Mouse (Mus musculus): ENCODE results near the gene Ccser2. TPM values are rescaled to one million over a fixed set of nuclear protein-coding genes. Genes with fewer than 3 reads are reported as not detected.

The Ccser2 gene
- polyA plus RNA-seq, 1 experiment from 2014 or later = 51.2 TPM

DNA sequence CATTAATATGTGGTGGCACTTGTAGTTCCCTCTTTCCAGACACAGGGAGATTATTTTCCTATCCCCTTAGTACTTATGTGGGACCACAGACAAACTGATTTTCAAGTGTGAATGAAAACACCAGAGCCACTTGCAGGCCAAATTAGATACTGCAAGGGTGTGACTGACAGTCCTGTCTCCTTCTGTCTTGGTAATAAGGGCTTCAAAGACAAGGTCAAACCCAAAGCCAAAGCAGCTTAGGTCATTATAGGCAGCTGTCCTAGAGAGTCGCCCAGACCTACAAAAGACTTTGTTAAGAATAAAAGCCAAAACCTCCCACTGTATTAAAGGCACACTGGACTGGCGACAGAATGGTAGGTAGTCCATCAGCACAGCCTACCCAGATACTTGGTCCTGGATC lies 30.6 kb downstream of the Ccser2 start:
- peaks cover 20% of the 10 kb centered on the region for H3K4me1 ChIP-seq
- H3K9ac ChIP-seq = peak overlapping the region; percentile 14; the same call in 1 of the 2 replicates
- WGBS = 72% methylated on average over 2 of the region's 2 CpGs
- no peaks in the 10 kb centered on the region for H3K9me3 ChIP-seq
- H3K4me2 ChIP-seq = no peak overlapping the region
- H3K27ac ChIP-seq (replicated peaks) = no peak overlapping the region
- H3K27me3 ChIP-seq (replicated peaks) = no peaks in the 10 kb centered on the region
- peaks cover 29% of the 10 kb centered on the region for H3K36me3 ChIP-seq
- H3K4me3 ChIP-seq = no peak overlapping the region
- no peak for ATAC-seq (ENCODE audit: extremely low read depth, insufficient number of reproducible peaks, low FRiP score, low TSS enrichment)

DNA sequence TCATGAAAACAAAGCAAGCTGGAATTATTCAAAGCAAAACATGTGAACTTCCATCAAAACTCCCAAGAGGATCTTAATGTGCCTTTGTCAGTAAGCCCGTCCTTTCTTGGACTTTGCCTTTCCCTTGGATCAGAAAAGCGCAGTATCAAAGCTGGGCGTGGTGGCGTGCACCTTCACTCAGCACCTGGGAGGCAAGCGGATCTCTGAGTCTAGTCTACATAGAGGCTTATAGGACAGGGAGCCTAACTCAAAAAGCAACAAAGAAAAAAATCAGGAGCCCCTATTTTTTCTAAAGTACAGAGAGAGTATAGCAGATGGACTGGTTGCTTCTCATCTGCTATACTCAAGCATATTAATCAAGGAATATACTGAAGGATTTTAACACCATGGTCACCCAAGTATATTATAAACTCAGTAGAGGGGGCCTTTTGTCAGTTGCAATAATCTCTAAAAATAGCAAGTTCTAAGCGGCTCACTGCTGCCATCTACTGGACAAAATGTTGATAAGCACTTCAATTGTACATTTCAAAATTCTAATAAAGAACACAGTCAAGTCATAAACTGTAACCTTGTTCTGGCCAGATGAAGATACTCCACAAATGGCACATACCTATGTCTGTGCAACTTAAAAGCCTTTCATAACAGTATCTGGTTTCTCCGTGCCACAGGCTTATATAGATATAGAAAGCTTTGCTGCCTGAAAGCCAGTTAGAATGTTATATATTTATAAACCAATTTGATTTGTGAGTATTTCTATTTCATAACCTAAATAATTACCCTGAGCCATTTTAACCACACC lies 31.3 kb downstream of the Ccser2 start:
- no peak for ATAC-seq (ENCODE audit: extremely low read depth, insufficient number of reproducible peaks, low FRiP score, low TSS enrichment)
- no peak overlapping the region for H3K4me2 ChIP-seq
- peak overlapping the region; percentile 54; the same call in 1 of the 2 replicates for H3K9ac ChIP-seq
- H3K4me1 ChIP-seq = peaks cover 22% of the 10 kb centered on the region
- H3K4me3 ChIP-seq = no peak overlapping the region
- H3K27ac ChIP-seq (replicated peaks) = peak overlapping the region; percentile 58; the same call in 1 of the 2 replicates
- no peaks in the 10 kb centered on the region for H3K9me3 ChIP-seq
- whole genome bisulfite sequencing = 62% methylated on average over 7 of the region's 7 CpGs
- H3K27me3 ChIP-seq (replicated peaks) = no peaks in the 10 kb centered on the region
- peaks cover 29% of the 10 kb centered on the region for H3K36me3 ChIP-seq

DNA sequence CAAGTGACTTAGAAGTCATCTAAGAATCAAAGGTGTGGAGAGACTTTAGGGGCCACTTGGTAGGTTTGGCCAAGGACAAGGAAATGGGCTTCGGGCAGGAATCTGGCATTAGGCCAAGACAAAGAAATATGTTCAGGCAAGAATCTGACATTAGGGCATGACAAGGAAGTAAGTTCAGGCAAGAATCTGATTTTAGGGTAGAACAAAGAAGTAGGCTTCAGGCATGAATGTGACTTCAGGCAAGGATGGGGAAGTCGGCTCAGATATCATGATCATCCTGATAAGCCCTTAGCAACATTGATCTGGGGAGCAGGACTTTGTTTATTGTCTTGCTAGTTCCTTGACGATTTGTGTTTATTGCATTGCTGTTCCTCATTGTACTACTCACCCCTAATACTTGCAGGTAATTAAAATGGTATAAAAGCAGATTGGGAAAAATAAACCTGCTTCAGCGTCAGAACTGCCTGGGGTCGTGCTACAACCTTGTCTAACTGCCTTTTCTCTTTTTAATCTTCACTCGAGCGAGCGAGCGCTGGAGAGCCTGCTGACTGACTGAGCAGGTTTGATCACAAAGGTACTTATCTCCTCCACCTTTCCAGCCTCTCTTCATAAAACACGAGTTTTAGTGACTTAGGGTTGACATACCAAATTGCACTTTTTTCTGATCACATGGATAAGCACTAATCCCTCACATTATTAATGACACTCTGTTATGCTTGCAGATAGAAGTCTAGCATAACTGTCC lies 35.8 kb downstream of the Ccser2 start:
- no peak for ATAC-seq (ENCODE audit: extremely low read depth, insufficient number of reproducible peaks, low FRiP score, low TSS enrichment)
- H3K4me3 ChIP-seq = no peak overlapping the region
- H3K9me3 ChIP-seq = no peaks in the 10 kb centered on the region
- no peak overlapping the region for H3K4me2 ChIP-seq
- 58% methylated on average over 10 of the region's 10 CpGs for WGBS
- no peak overlapping the region for H3K27ac ChIP-seq (replicated peaks)
- no peaks in the 10 kb centered on the region for H3K27me3 ChIP-seq (replicated peaks)
- peaks cover 12% of the 10 kb centered on the region for H3K36me3 ChIP-seq
- peaks cover 18% of the 10 kb centered on the region for H3K4me1 ChIP-seq
- H3K9ac ChIP-seq = no peak overlapping the region

DNA sequence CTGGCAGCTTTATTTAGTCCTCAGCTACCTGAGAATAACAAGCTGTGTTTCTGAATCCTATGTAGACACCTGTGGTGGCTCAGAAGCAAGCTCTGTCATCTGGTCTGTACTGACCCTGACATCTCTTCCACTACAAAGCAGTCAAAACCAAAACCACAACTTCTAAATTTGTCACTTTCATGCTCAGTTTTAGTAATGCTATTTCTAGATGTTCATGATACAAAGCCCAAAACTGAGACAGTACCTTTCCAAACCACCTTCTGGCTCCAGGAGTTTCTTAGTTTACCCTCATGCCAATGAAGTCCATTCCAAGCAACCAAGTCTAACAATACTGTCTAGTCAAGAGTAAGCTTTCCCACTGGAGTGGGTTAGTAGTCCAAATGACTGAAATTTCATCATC lies 36.5 kb downstream of the Ccser2 start:
- no peaks in the 10 kb centered on the region for H3K27me3 ChIP-seq (replicated peaks)
- peaks cover 14% of the 10 kb centered on the region for H3K4me1 ChIP-seq
- no peak for ATAC-seq (ENCODE audit: extremely low read depth, insufficient number of reproducible peaks, low FRiP score, low TSS enrichment)
- peaks cover 17% of the 10 kb centered on the region for H3K36me3 ChIP-seq
- H3K9me3 ChIP-seq = no peaks in the 10 kb centered on the region
- no peak overlapping the region for H3K27ac ChIP-seq (replicated peaks)
- H3K9ac ChIP-seq = no peak overlapping the region
- H3K4me3 ChIP-seq = no peak overlapping the region
- H3K4me2 ChIP-seq = no peak overlapping the region

DNA sequence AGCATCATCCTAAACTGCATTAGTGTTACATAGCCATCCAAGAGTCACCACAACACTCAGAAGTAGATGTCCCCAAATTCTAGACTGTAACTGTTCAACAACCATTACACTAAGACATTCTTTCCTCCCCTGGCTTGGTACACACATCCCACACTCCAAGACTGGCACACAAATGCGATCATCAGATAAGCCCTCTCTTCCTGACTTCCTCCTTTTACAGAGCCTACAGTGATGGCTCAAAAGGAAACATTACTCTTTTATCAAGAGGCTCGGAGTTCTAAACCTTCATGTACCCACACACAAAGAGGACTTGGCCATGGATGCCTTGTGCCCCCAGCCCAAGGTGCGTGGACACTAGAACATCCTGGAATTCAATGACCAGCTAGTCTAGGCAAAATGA lies 45.2 kb downstream of the Ccser2 start:
- ATAC-seq (ENCODE audit: extremely low read depth, insufficient number of reproducible peaks, low FRiP score, low TSS enrichment) = no peak
- H3K27ac ChIP-seq (replicated peaks) = no peak overlapping the region
- peaks cover 31% of the 10 kb centered on the region for H3K36me3 ChIP-seq
- peaks cover 9% of the 10 kb centered on the region for H3K4me1 ChIP-seq
- no peak overlapping the region for H3K9ac ChIP-seq
- WGBS = 78% methylated on average over 3 of the region's 3 CpGs
- no peaks in the 10 kb centered on the region for H3K9me3 ChIP-seq
- no peaks in the 10 kb centered on the region for H3K27me3 ChIP-seq (replicated peaks)
- H3K4me2 ChIP-seq = no peak overlapping the region
- H3K4me3 ChIP-seq = no peak overlapping the region

DNA sequence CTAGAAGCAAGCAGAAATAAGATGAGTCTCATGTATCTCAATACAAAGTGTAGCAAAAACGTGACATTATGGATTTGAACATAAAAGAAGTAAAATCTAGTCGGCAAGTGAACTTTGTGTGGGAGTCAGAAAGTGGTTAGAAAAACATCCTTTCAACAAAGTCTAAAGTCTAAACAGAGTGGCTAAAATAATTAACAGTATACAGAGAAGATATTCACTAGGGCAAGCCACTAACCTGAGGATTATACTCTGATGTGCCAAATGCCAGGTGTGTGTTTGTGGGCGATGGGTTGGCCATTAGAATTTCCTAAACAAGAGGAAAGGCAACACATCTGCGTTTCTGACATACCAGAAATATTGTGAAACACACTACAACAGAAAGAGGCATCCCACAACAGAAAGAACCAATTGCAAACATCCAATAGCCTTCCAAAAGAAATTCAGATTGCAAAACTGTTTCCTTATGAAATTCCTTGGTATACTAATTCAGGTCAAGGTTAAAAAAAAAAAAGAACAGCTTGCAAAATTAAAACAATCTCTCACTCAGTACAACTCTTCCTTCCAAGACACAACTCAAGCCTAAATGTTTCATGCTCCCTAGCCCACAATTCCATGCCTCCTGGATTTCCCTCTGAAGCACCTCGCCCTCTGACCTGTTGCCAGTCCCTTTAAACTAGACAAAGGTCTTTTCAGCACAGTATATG lies 47.1 kb downstream of the Ccser2 start:
- H3K27me3 ChIP-seq (replicated peaks) = no peaks in the 10 kb centered on the region
- H3K4me1 ChIP-seq = peaks cover 27% of the 10 kb centered on the region
- H3K27ac ChIP-seq (replicated peaks) = no peak overlapping the region
- H3K36me3 ChIP-seq = peaks cover 37% of the 10 kb centered on the region
- 79% methylated on average over 5 of the region's 5 CpGs for WGBS
- no peaks in the 10 kb centered on the region for H3K9me3 ChIP-seq
- H3K4me2 ChIP-seq = no peak overlapping the region
- ATAC-seq (ENCODE audit: extremely low read depth, insufficient number of reproducible peaks, low FRiP score, low TSS enrichment) = no peak
- H3K4me3 ChIP-seq = no peak overlapping the region
- no peak overlapping the region for H3K9ac ChIP-seq

DNA sequence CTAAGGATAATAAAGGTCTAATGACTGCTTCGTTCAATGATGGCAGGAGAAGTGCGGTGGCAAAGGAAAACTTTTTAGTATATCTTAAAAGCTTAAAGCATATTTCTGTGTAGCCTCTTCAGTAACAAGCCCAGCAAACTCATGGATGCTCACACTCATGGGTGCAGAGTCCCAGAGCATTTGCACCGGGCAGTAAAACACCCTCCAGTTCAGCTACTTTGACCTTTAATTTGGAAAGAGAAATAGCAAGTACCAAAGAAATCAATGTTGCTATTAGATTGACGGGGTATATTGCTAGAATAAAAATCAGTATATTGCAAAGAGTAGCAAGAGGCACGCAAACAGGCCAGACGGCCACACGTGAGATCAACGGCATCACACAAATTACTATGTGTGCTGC lies 48.7 kb downstream of the Ccser2 start:
- Histone ChIP-seq H3K27me3 (replicated peaks) (no peaks in the 10 kb centered on the region), H3K27ac (replicated peaks) (peak overlapping the region; percentile 98), H3K36me3 (peaks cover 31% of the 10 kb centered on the region), H3K9me3 (no peaks in the 10 kb centered on the region), H3K4me3 (no peak overlapping the region), H3K4me2 (0 out of 2 replicates have a peak overlapping the region, but pooled peaks have one; percentile 71), H3K4me1 (peaks cover 31% of the 10 kb centered on the region), H3K9ac (no peak overlapping the region)
- no peak for ATAC-seq (ENCODE audit: extremely low read depth, insufficient number of reproducible peaks, low FRiP score, low TSS enrichment)
- WGBS = 90% methylated on average over 8 of the region's 8 CpGs

DNA sequence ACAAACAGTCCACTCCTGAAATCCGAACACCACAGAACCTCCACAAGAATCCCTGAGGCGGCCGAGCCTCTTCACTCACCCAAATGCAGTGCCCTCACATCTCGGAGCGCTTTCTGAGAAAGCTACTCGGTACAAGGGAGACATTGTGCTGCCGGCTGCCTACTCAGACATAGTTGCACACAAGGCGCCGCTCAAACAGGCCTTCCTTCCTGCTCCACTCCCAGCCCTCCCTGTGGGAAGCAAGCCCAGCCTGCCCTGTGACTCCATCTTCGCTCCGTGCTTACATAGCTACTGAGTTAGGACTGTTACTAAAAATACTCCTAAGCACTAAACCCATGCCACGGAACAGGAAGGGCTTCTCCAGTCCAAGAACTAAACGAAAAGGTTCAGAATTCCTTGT lies 49.4 kb downstream of the Ccser2 start:
- Histone ChIP-seq H3K4me3 (peak overlapping the region; percentile 57), H3K9ac (peak overlapping the region; percentile 89), H3K36me3 (peaks cover 25% of the 10 kb centered on the region), H3K9me3 (no peaks in the 10 kb centered on the region), H3K27me3 (replicated peaks) (no peaks in the 10 kb centered on the region), H3K27ac (replicated peaks) (peak overlapping the region; percentile 98), H3K4me1 (peaks cover 31% of the 10 kb centered on the region), H3K4me2 (peak overlapping the region; percentile 71)
- ATAC-seq (ENCODE audit: extremely low read depth, insufficient number of reproducible peaks, low FRiP score, low TSS enrichment) = peak; percentile 83; the same call in 1 of the 2 replicates
- WGBS = 15% methylated on average over 13 of the region's 13 CpGs

DNA sequence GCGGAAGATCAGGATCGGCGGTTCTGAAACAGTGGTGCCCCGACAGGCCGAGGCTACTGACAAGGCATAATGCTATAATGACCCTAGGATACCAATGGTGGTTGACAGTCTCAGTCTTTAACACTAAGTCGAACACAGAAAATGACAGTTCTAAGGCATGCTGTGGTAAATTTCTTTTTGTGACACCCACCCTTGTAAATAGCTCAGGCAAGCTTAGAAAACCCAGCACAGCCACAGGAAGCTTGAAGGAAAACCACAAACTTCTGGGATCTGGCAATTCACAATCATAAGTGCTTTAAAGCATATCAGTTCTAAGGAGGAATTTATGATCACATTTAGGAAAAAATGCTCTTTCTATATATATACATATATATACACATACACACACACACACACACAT lies 53.4 kb downstream of the Ccser2 start:
- whole genome bisulfite sequencing = 88% methylated on average over 6 of the region's 6 CpGs
- peaks cover 26% of the 10 kb centered on the region for H3K36me3 ChIP-seq
- no peaks in the 10 kb centered on the region for H3K9me3 ChIP-seq
- no peak overlapping the region for H3K27ac ChIP-seq (replicated peaks)
- no peak overlapping the region for H3K4me2 ChIP-seq
- no peak overlapping the region for H3K9ac ChIP-seq
- no peak for ATAC-seq (ENCODE audit: extremely low read depth, insufficient number of reproducible peaks, low FRiP score, low TSS enrichment)
- no peak overlapping the region for H3K4me3 ChIP-seq
- H3K4me1 ChIP-seq = peaks cover 43% of the 10 kb centered on the region
- no peaks in the 10 kb centered on the region for H3K27me3 ChIP-seq (replicated peaks)

DNA sequence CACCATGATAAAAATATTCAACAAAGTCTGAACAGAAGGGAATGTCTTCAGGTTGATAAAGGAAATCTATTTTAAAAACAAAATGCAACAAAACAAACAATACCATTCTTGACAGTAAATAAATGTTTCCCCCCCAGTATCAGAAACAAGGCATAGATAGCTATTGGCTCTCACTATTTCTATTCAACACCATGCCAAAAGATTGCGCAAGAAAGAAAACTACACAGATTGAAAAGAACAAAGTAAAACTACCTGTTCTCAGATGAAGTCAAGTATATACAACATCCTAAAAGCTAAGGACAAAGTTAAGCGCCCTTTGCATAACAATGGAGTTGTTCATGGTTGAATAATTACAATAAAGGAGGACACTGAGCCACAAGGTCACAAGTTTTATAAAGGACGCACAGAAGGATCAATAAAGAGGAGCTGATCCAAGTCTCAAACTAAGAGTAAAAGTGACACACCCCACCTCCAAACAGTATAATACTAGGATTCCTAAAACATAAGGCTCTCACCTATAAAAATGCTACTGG lies 54.0 kb downstream of the Ccser2 start:
- no peaks in the 10 kb centered on the region for H3K27me3 ChIP-seq (replicated peaks)
- H3K4me1 ChIP-seq = peaks cover 37% of the 10 kb centered on the region
- no peaks in the 10 kb centered on the region for H3K9me3 ChIP-seq
- no peak overlapping the region for H3K9ac ChIP-seq
- H3K36me3 ChIP-seq = peaks cover 30% of the 10 kb centered on the region
- no peak for ATAC-seq (ENCODE audit: extremely low read depth, insufficient number of reproducible peaks, low FRiP score, low TSS enrichment)
- H3K4me3 ChIP-seq = no peak overlapping the region
- no peak overlapping the region for H3K27ac ChIP-seq (replicated peaks)
- 92% methylated on average over 3 of the region's 3 CpGs for WGBS
- H3K4me2 ChIP-seq = no peak overlapping the region

DNA sequence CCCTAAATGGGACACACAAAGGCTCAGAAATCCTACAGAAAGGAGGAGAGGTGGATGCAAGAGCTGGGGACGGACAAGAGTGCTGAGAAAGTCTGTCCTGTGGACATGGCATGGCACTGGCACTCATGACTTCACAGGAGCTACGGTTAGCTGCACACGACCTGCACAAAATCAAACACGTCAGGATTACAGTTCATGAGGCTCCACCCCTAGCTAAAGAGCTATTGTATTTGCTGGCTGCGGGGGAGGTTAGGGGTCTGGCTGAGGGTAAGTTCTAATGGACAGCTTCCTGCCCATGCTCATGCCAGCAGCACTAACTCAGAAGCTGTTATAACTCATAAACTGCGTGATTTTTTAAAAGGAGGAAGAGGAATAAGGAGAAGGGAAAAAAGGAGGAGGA lies 56.8 kb downstream of the Ccser2 start:
- WGBS = 33% methylated on average over 6 of the region's 6 CpGs
- H3K36me3 ChIP-seq = peaks cover 41% of the 10 kb centered on the region
- H3K4me3 ChIP-seq = no peak overlapping the region
- H3K27me3 ChIP-seq (replicated peaks) = no peaks in the 10 kb centered on the region
- no peak; the same call in 1 of the 2 replicates for ATAC-seq (ENCODE audit: extremely low read depth, insufficient number of reproducible peaks, low FRiP score, low TSS enrichment)
- peak overlapping the region; percentile 14; the same call in 1 of the 2 replicates for H3K4me2 ChIP-seq
- H3K27ac ChIP-seq (replicated peaks) = peak overlapping the region; percentile 49
- H3K9ac ChIP-seq = no peak overlapping the region
- no peaks in the 10 kb centered on the region for H3K9me3 ChIP-seq
- H3K4me1 ChIP-seq = peaks cover 19% of the 10 kb centered on the region
